Mouse (Mus musculus): Measurements from ENCODE around the gene Spata46. TPM values are rescaled to one million over a fixed set of nuclear protein-coding genes. Genes with fewer than 3 reads are reported as not detected.

The Spata46 gene
- polyA plus RNA-seq, 1 experiment from 2014 or later, result 0.38 TPM

DNA sequence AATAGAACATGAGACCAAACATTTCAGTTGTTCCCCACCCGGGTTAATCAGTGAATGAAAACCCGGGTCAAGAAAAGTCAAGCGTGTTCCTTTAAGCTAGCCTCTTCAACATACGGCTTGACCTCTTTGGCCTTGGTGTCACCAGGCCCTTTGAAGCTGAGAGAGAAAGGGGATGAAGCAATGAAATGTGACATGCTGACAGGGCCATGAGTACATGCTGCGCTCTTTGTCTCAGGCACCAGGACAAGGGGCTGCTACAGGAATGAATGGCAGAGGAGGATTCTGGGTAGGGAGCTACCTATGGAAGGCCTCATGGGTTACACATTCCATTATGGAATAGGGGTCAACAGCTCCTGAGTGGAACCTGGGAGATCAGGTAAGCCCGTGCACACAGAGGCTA is 5.5 kb upstream of the Spata46 start:
- H3K36me3 ChIP-seq, result no peaks in the 10 kb centered on the region
- no peaks in the 10 kb centered on the region for H3K27me3 ChIP-seq (replicated peaks)
- H3K4me1 ChIP-seq, result no peaks in the 10 kb centered on the region
- WGBS (ENCODE audit: insufficient replicate concordance), result 64% methylated on average over 6 of the region's 6 CpGs
- H3K9ac ChIP-seq, result no peak overlapping the region
- no peaks in the 10 kb centered on the region for H3K9me3 ChIP-seq (replicated peaks)
- no peak overlapping the region for H3K27ac ChIP-seq
- 0 out of 2 replicates have a peak, but pooled peaks have one; percentile 24 for ATAC-seq
- H3K4me2 ChIP-seq, result no peak overlapping the region
- no peak overlapping the region for H3K4me3 ChIP-seq

DNA sequence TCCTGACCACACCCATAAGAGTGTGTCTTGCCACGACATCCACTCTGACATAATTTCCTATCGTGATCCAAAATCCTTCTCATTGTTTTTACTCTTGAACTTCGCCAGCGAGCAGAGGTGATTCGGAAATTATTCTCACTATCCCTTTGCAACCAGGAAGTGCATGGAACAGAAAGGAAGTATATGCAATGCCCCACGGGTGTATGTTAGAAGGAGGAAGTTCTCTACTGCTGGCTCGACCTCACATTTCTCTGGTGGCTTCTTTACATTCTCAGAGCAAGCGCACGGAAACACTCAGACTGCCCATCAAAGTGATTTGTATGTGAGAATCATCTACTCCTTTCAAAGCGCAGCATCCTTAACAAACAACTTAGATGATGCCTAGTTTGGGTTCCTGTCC is 3.6 kb upstream of the Spata46 start:
- no peak overlapping the region for H3K9ac ChIP-seq
- H3K27me3 ChIP-seq (replicated peaks), result no peaks in the 10 kb centered on the region
- H3K27ac ChIP-seq, result no peak overlapping the region
- H3K4me1 ChIP-seq, result no peaks in the 10 kb centered on the region
- H3K4me2 ChIP-seq, result no peak overlapping the region
- no peak overlapping the region for H3K4me3 ChIP-seq
- H3K9me3 ChIP-seq (replicated peaks), result no peaks in the 10 kb centered on the region
- whole genome bisulfite sequencing (ENCODE audit: insufficient replicate concordance), result 56% methylated on average over 10 of the region's 10 CpGs
- no peak for ATAC-seq
- no peaks in the 10 kb centered on the region for H3K36me3 ChIP-seq

DNA sequence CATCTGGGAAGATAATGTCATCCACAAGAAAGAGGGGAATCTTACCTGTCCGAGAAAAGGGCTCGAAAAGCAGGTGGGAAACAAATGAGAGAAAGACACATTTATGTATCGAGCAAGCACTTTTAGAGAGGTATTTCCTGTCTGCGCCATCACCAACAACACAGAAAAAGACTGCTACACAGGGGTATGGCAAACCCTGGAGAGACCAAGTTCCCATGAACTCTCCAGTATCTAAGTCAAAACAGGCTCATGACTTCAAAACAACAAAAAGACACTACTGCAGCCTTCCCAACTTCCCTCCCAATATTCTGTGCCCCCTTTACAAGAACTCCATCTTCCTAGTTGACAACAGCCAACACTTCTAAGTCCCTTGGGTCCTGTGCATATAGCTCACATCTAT is 2.4 kb upstream of the Spata46 start, which contains the start of gene Gm7694:
TSS of gene Gm7694 (minus strand) at position 101 of the 400 bp plus-strand sequence.
- no peak within 1 kb of the TSS for H3K4me2 ChIP-seq
- no peak within 1 kb of the TSS for H3K9ac ChIP-seq
- no peak for ATAC-seq
- no peaks in the 10 kb centered on the region for H3K36me3 ChIP-seq
- H3K4me3 ChIP-seq, result no peak within 1 kb of the TSS
- no peak within 1 kb of the TSS for H3K27ac ChIP-seq
- WGBS (ENCODE audit: insufficient replicate concordance), result 77% methylated on average over 4 of the region's 4 CpGs
- H3K4me1 ChIP-seq, result no peaks in the 10 kb centered on the region
- no peaks in the 10 kb centered on the region for H3K9me3 ChIP-seq (replicated peaks)
- no peaks in the 10 kb centered on the region for H3K27me3 ChIP-seq (replicated peaks)

DNA sequence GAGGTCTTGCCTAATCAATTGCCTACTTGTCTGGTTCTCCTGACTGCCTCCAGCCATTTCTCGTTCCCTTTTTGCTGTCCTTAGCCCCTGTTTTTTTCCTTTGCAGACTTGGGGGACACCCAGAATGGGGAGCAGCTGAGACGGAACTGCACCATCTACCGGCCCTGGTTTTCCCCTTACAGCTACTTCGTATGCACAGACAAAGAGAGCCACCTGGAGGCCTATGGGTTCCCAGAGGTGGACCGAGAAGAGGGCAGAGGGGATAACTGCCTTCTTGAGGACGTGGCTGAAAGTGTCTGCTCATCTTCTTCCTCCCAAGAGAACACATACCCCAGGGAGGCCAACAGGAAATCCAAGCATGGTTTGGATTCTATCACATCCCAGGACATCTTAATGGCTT is 2.8 kb downstream of the Spata46 start:
- H3K4me3 ChIP-seq, result no peak overlapping the region
- WGBS (ENCODE audit: insufficient replicate concordance), result 57% methylated on average over 6 of the region's 6 CpGs
- no peaks in the 10 kb centered on the region for H3K27me3 ChIP-seq (replicated peaks)
- H3K27ac ChIP-seq, result no peak overlapping the region
- no peak overlapping the region for H3K9ac ChIP-seq
- no peaks in the 10 kb centered on the region for H3K36me3 ChIP-seq
- H3K4me1 ChIP-seq, result no peaks in the 10 kb centered on the region
- ATAC-seq, result no peak
- H3K9me3 ChIP-seq (replicated peaks), result no peaks in the 10 kb centered on the region
- H3K4me2 ChIP-seq, result no peak overlapping the region

DNA sequence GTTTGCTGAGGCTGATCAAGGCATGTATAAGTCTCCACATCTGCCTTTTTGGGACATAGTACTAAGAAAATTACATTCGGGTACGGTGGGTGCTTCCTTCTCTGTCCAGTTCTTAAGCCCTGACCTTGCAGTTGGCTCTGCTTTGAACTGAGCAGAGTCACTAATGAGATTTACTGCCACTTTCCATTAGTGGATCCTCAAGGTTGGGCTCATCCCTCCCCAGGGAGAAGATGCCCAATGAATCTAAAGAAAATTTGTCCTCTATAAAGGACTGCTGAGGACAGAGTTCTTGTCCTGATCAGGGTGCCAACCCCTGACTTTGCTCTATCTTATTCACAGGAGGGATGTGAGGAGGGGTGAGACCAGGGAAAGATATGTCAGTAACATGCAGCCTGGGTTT is 13.4 kb downstream of the Spata46 start:
- Histone ChIP-seq H3K9ac (no peak overlapping the region), H3K27ac (no peak overlapping the region), H3K36me3 (no peaks in the 10 kb centered on the region), H3K4me2 (no peak overlapping the region), H3K27me3 (replicated peaks) (no peaks in the 10 kb centered on the region), H3K4me1 (no peaks in the 10 kb centered on the region), H3K9me3 (replicated peaks) (no peaks in the 10 kb centered on the region), H3K4me3 (no peak overlapping the region)
- WGBS (ENCODE audit: insufficient replicate concordance), result 75% methylated on average over 2 of the region's 2 CpGs
- no peak for ATAC-seq

DNA sequence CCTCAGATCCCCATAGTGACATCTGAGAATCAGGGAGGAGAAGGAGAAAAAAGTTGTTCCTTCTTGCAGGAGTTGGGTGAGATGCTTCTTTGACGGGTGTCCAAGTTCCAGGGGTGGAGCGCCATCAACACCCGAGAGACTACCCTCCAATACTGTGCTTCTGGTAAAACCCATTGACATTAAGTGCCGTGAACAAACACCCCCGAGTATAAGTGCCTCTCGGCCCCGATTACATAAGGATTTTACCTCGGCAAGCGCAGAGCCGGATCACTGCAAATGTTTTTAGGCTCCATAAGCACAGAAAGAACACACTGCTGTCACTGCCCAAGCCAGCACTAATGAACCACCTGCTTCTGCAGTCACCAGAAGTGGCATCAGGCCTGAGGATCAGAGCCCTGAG is 14.4 kb downstream of the Spata46 start:
- H3K4me2 ChIP-seq, result no peak overlapping the region
- no peak overlapping the region for H3K4me3 ChIP-seq
- no peaks in the 10 kb centered on the region for H3K36me3 ChIP-seq
- H3K4me1 ChIP-seq, result no peaks in the 10 kb centered on the region
- H3K27me3 ChIP-seq (replicated peaks), result no peaks in the 10 kb centered on the region
- WGBS (ENCODE audit: insufficient replicate concordance), result 78% methylated on average over 10 of the region's 10 CpGs
- ATAC-seq, result no peak
- no peak overlapping the region for H3K27ac ChIP-seq
- no peaks in the 10 kb centered on the region for H3K9me3 ChIP-seq (replicated peaks)
- no peak overlapping the region for H3K9ac ChIP-seq

DNA sequence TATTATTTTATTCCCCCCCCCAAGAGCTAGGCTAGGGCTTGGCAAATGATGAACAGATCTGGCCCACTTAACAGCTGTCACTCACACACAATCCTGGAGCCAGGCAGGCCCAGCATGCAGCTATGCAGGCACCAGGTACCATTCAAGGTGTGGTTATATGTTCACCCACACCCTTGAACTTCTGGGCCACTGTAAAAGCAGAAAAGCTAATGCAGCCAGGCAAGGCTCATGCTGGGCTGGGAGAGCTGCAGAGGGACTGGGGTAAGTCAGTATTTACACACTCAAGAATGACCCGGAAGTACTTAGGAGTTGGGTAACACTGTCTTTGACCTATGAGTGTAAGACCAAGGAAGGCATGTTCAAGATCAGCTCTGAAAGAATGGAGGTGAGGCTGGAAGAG is 15.7 kb downstream of the Spata46 start:
- H3K4me2 ChIP-seq, result no peak overlapping the region
- H3K36me3 ChIP-seq, result no peaks in the 10 kb centered on the region; the same call in 1 of the 2 replicates
- no peaks in the 10 kb centered on the region for H3K27me3 ChIP-seq (replicated peaks)
- no peak overlapping the region for H3K4me3 ChIP-seq
- 68% methylated on average over 1 of the region's 1 CpGs for WGBS (ENCODE audit: insufficient replicate concordance)
- H3K9ac ChIP-seq, result no peak overlapping the region
- H3K27ac ChIP-seq, result no peak overlapping the region
- no peak for ATAC-seq
- H3K4me1 ChIP-seq, result no peaks in the 10 kb centered on the region
- H3K9me3 ChIP-seq (replicated peaks), result no peaks in the 10 kb centered on the region

DNA sequence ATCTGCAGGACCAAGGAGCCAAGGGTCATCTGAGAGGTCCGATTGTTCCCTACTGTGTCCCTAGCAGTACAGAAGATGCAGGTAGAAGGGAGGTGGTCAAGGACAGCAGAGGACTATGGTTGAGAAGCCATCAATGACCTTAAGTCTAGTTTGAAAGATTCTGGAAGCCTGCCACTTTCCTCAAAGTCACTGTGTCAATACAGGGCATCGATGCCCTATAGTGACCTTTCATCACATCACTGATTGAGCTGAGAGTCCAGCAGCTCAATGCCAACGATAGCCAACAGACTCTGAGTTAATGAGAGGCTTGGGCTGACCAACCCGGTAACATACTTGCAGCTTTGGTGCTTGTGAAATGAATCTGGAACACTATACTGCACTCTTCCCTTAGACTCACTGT is 16.7 kb downstream of the Spata46 start:
- Histone ChIP-seq H3K9me3 (replicated peaks) (no peaks in the 10 kb centered on the region), H3K27me3 (replicated peaks) (no peaks in the 10 kb centered on the region), H3K4me1 (no peaks in the 10 kb centered on the region), H3K27ac (no peak overlapping the region), H3K36me3 (no peaks in the 10 kb centered on the region; the same call in 1 of the 2 replicates), H3K9ac (no peak overlapping the region), H3K4me3 (no peak overlapping the region), H3K4me2 (no peak overlapping the region)
- whole genome bisulfite sequencing (ENCODE audit: insufficient replicate concordance), result 71% methylated on average over 4 of the region's 4 CpGs
- no peak for ATAC-seq

DNA sequence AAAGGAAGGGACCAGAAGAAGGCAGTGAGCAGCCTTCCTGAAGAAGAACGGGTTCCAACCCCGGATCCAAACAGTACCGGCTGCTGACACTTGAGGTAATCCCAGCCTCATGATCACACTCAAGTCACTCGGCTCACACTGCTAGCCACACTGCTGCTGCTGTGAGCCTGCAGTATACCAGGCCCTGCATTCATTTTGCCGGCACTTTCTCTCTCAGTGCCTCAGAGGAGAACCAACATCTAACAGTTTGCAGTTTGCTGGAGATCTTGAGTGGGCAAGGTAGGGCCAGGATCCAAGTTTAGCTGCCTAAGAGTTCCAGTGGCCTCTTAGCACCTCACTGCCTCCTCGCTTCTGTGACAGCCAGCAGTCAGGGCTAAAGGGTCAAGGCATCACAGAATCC is 23.3 kb downstream of the Spata46 start:
- WGBS (ENCODE audit: insufficient replicate concordance), result 58% methylated on average over 6 of the region's 6 CpGs

DNA sequence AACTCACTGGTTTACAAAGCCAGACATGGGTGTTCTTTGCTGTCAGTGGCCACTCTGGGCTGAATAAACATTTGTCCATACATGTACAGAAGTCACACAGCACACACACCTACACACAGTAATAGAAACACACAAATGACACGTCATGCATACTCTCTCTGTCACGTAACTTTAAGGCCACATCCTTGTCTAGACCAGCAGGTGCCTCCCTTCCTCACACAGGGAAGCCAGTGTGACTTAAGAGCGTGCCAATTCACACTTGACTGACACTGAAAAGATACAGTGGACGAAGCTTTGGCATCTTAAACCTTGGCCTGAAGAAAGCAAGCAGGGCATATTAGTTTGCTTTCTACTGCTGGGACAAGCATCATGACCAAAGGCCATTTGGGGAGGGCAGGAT is 24.2 kb downstream of the Spata46 start:
- no peak for ATAC-seq
- no peaks in the 10 kb centered on the region; the same call in 1 of the 2 replicates for H3K36me3 ChIP-seq
- no peak overlapping the region for H3K4me3 ChIP-seq
- 59% methylated on average over 4 of the region's 4 CpGs for WGBS (ENCODE audit: insufficient replicate concordance)
- no peaks in the 10 kb centered on the region for H3K9me3 ChIP-seq (replicated peaks)
- H3K27ac ChIP-seq, result no peak overlapping the region
- no peaks in the 10 kb centered on the region for H3K4me1 ChIP-seq
- no peak overlapping the region for H3K9ac ChIP-seq
- no peak overlapping the region for H3K4me2 ChIP-seq
- H3K27me3 ChIP-seq (replicated peaks), result no peaks in the 10 kb centered on the region; the same call in 1 of the 2 replicates

More for the DNA sequence above, 23.3 kb downstream of the Spata46 start:
- Histone ChIP-seq H3K4me3 (no peak overlapping the region), H3K4me1 (no peaks in the 10 kb centered on the region), H3K27me3 (replicated peaks) (no peaks in the 10 kb centered on the region; the same call in 1 of the 2 replicates), H3K27ac (no peak overlapping the region), H3K9me3 (replicated peaks) (no peaks in the 10 kb centered on the region), H3K9ac (no peak overlapping the region), H3K4me2 (no peak overlapping the region), H3K36me3 (no peaks in the 10 kb centered on the region; the same call in 1 of the 2 replicates)
- no peak for ATAC-seq

DNA sequence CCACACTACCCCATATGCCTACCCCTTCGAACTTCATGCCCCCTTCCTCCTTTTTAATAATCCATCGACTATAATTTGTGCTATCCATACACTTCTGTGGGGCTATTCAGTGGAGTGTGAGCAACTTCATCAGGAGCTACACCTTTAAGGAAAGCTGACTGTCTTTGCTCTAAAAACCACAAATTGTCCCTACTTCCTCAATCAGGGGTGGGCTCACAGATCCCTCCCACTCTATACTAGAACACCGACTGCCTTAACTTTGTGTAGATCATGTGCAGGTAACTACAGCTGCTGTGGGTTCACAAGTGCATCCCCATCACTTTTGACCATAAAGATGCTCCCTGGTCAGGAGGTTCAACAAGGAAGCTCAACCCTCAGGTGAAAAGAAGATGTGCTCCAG is 31.3 kb downstream of the Spata46 start:
- Histone ChIP-seq H3K4me3 (no peak overlapping the region), H3K4me2 (no peak overlapping the region), H3K36me3 (no peaks in the 10 kb centered on the region), H3K27ac (no peak overlapping the region), H3K4me1 (no peaks in the 10 kb centered on the region), H3K27me3 (replicated peaks) (no peaks in the 10 kb centered on the region), H3K9me3 (replicated peaks) (no peaks in the 10 kb centered on the region), H3K9ac (no peak overlapping the region)
- ATAC-seq, result no peak
- WGBS (ENCODE audit: insufficient replicate concordance), result 45% methylated on average over 3 of the region's 3 CpGs

DNA sequence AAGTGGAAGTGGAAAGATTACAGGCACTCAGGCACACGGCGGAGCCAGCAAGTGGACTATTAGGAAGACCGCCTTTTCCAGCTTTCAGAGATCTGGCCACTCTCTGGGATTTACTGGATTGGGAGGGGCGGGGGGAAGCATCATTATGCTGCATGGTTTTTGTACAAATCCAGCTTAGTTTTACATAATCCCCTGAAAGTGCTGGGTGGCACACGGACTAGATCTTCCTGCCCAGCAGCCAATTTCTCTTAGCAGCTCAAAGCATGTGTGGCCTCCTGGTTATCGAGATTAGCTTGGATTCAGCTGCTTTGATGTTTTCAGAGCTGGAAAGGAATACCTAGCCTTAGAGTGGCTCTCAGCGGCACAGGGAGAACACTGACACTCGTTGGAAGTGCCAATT is 34.5 kb downstream of the Spata46 start:
- no peak for ATAC-seq
- no peaks in the 10 kb centered on the region for H3K36me3 ChIP-seq

DNA sequence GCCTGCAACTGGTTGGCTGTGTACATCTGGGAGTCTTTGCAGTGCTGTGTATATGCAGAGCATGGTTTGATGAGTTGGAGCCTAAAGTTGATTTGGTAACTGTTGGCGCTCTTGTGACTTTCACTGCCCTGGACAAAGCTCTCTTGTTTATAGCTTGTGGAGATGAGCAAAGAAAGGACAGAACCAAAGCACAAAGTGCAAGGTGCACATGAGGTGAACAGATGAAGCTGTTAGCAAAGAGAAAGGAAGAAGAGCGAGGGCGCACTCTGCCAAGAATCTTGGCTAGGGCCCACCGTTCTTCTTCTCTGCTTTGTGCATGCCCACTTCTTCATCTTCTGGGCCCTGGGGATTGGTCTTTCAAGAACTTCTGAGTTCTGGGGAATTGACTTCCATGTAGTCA is 35.3 kb downstream of the Spata46 start:
- H3K9me3 ChIP-seq (replicated peaks), result no peaks in the 10 kb centered on the region
- H3K9ac ChIP-seq, result no peak overlapping the region
- H3K27ac ChIP-seq, result no peak overlapping the region
- no peaks in the 10 kb centered on the region for H3K36me3 ChIP-seq
- H3K4me3 ChIP-seq, result no peak overlapping the region
- H3K4me1 ChIP-seq, result no peaks in the 10 kb centered on the region
- no peak for ATAC-seq
- H3K4me2 ChIP-seq, result no peak overlapping the region
- H3K27me3 ChIP-seq (replicated peaks), result no peaks in the 10 kb centered on the region
- WGBS (ENCODE audit: insufficient replicate concordance), result 88% methylated on average over 4 of the region's 4 CpGs

More for the DNA sequence above, 34.5 kb downstream of the Spata46 start:
- H3K27me3 ChIP-seq (replicated peaks), result no peaks in the 10 kb centered on the region
- H3K4me3 ChIP-seq, result no peak overlapping the region
- H3K4me1 ChIP-seq, result no peaks in the 10 kb centered on the region
- no peak overlapping the region for H3K9ac ChIP-seq
- H3K27ac ChIP-seq, result no peak overlapping the region
- H3K4me2 ChIP-seq, result no peak overlapping the region
- WGBS (ENCODE audit: insufficient replicate concordance), result 67% methylated on average over 8 of the region's 8 CpGs
- H3K9me3 ChIP-seq (replicated peaks), result no peaks in the 10 kb centered on the region
